Mouse (Mus musculus) embryonic stem cell, embryonic (primary cell): Measurements from ENCODE around the gene Nos1ap.

Source experiments
- CTCF ChIA-PET, 4 experiments: fragments of 300-600 bp in 2 of 4; fragments of 350-600 bp in 2 of 4; sonication (Branson Sonifier 250); formaldehyde crosslinking; loops; one replicate each; lab custom pipeline; 2022; ENCODE audit warnings: inconsistent platforms in 2 of 4; lab: Charles Lee
- POLR2A ChIA-PET, 4 experiments: fragments of 300-600 bp in 2 of 4; fragments of 350-600 bp in 2 of 4; sonication (Branson Sonifier 250); formaldehyde crosslinking; loops; one replicate each; lab custom pipeline; 2022; ENCODE audit warnings: antibody characterized with exemption in 4 of 4, inconsistent platforms in 1 of 4; lab: Charles Lee

Nos1ap gene

DNA sequence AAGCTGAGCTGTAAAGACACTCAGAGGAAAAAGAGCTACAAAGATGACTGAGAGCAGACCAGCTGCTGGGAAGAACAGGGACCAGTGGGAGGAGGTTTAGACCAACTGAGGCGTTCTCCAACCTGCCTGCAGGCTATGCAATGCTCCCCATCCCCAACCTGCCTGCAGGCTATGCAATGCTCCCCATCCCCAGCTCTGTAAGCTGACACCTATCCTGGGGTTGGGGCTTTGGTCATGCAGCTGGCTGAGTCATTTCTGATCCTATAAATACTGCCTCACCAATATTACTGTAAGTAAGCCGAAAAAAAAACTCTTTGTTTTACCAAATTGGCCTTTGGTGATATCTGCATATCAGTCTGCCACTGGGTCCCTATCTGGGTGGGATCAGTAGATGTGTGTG is 172.7 kb downstream of the Nos1ap start:
- ChIA-PET CTCF (no interaction called here), POLR2A (no interaction called here)

DNA sequence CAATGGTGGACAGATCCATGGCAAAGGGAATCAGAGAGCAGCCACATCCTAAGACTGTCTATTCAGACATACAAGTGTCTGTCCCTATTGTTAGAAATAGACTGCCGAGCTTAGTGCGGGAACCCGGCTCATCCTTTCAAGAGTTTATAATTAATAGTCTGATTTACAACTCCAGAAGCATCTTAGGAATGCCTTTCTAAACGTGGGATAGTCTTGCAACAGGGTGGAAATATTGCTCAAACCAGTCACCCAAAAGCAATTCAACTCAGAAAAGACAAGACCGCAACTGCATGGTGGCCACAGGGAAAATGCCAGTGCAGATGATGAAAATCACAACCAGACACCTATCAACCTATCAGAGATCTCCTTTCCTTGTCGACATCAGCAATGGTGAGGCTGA is 173.5 kb downstream of the Nos1ap start:
- POLR2A ChIA-PET = no interaction called here

GRCm38 (mm10) chr1:170415395-170415794 is 174.3 kb downstream of the Nos1ap start:
- ChIA-PET CTCF (no interaction called here), POLR2A (no interaction called here)

More for the DNA sequence above, 173.5 kb downstream of the Nos1ap start:
- CTCF ChIA-PET = interaction anchor here in 1 of 4 experiments (0.6 kb wide), 1 partner anchor 37 kb away, joined by 4 read pairs; no protein-coding TSS in a partner anchor

DNA sequence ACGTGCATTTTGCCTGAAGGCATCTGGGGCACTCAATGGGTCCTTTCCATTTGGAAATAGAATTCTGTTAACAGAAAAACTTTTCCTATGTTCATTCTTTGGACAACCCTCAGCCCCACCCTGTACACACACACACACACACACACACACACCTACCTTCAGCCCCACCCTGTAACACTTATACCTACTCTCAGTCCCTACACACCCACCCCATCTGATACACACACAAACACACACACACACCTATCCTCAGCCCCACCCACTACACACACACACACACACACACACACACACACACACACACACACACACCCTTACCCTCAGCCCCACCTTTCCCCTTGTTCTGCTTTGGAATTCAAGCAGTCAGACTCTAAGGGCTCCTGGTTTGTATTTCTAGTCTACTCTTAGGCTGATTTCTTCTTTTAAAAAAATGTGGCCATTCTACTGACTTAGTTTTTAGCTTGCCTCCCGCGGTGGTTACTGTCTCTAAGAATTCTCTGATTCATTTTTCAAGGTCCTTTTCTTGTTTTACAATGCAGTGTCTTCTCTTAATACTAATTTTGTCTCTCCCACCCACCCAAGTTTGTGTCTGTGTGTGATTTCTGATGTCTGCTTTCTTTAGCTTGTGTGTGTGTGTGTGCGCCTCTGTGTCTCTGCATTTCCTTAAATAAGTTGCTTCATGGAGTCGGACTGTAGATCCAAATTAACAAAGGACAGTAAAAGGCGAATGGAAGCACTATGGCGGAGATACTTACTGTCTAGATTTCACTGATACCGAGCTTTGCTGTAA is 179.1 kb downstream of the Nos1ap start:
- POLR2A ChIA-PET = no interaction called here
- CTCF ChIA-PET = interaction anchor here in 2 of 4 experiments (0.5 to 0.6 kb wide), 2 partner anchors 844 to 991 kb away, joined by 3 to 18 read pairs; no protein-coding TSS in a partner anchor

DNA sequence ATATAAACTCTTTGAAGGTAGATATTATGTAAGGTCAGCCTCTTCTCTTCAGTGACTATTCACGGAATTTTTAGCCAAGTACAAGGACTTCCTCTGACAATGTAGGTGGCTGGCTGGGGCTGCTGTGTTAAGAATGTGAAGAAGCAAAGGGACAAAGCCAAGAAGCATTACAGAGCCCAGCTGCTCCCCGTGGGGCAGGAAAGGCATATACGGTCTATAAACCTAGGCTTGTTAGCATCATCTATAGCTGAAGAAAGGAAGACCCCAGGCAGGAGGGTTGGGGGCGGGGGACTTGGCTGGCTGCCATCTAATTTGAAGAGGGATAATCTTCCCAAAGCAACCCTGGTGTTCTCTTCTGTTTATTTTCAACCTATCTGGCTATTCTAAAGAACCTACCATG is 180.6 kb downstream of the Nos1ap start:
- ChIA-PET CTCF (no interaction called here), POLR2A (interaction anchor here in 1 of 4 experiments (0.6 to 0.9 kb wide), 3 partner anchors 9 to 155 kb away, joined by 3 to 4 read pairs (median 3); no protein-coding TSS in a partner anchor)

DNA sequence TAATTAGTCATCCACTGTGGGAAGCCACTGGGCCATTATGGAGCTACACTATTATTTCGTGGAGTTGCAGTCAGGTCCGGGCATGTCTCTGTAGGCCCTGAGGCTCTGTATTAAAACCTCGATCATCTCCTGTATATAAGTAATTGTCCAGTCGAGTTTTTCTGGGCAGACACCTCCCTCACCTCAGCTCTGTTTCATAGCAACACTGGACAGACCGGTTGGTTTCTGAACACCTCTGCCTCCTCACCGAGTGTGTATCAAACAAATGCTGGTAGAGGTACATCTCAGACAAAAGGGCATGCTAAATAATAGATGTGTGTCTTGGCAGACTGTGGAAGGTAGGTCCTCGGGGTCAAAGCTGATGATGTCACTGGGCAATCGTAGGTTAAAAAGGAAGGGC is 182.7 kb downstream of the Nos1ap start:
- ChIA-PET POLR2A (interaction anchor here in 1 of 4 experiments (0.6 kb wide), 1 partner anchor 225 kb away, joined by 3 read pairs; no protein-coding TSS in a partner anchor), CTCF (no interaction called here)

- ChIA-PET POLR2A (no interaction called here), CTCF (no interaction called here)
Observed at GRCm38 (mm10) chr1:170405152-170405551, 184.5 kb downstream of the Nos1ap start.

DNA sequence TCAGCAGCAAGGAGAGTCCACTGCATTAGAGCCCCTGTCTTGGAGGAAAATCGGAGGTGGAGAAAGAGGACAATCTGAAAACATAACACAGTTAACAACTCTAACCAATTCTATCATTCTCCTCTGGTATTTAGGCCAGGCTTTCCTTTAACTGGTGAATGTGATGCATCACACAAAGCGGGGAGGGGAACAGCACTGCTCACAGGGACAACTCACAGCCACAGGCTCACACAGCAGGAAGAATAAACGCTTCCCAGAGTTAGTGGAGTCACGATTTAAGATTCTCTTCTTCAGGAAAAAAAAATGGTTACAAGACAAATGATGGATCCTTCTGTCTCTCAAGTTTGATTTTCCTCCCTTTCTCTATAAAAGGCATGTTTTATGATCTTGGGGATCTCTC is 187.0 kb downstream of the Nos1ap start:
- ChIA-PET CTCF (no interaction called here), POLR2A (no interaction called here)

- ChIA-PET CTCF (interaction anchor here in 1 of 4 experiments (0.5 kb wide), 1 partner anchor 129 kb away, joined by 3 read pairs; no protein-coding TSS in a partner anchor), POLR2A (no interaction called here)
Observed at GRCm38 (mm10) chr1:170398866-170399265, 190.8 kb downstream of the Nos1ap start.

DNA sequence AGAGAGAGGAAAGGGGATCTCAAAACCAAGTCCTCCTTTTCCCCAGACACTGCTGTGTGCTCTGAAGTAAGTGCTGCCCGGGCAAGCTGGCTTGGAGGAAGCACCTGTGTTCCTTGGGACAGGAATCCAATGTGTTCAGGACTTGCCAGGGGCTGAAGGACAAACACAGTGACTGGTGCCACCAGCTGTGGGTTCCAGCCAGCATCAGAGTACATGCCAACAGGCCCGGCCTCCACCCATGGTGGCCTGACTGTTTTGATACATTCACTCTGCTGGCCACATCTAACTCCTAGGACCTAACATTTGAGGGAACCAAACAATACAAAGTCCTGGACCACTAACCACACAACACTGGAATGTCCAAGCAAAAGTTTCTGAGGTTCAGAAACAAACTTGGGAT is 194.6 kb downstream of the Nos1ap start:
- CTCF ChIA-PET = no interaction called here
- POLR2A ChIA-PET = no interaction called here

DNA sequence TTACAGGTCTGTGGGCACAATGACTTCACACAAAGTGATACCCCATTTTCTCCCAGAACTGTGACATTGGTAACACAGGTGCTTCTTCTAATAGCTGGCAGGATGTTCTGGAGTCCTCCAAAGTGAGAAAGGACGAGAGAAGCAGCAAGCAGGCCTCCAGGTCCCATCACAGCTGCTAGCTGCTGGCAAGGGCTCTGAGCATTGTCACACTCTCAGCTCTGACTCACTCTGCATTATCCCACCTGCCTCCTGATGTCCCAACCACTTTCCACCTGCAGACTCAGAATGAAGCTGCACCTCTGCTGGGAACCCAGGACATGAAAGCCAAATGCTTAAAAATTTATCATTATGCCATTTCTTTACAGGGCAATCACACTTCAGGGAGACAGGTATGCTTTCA is 195.0 kb downstream of the Nos1ap start:
- POLR2A ChIA-PET = no interaction called here
- CTCF ChIA-PET = no interaction called here

DNA sequence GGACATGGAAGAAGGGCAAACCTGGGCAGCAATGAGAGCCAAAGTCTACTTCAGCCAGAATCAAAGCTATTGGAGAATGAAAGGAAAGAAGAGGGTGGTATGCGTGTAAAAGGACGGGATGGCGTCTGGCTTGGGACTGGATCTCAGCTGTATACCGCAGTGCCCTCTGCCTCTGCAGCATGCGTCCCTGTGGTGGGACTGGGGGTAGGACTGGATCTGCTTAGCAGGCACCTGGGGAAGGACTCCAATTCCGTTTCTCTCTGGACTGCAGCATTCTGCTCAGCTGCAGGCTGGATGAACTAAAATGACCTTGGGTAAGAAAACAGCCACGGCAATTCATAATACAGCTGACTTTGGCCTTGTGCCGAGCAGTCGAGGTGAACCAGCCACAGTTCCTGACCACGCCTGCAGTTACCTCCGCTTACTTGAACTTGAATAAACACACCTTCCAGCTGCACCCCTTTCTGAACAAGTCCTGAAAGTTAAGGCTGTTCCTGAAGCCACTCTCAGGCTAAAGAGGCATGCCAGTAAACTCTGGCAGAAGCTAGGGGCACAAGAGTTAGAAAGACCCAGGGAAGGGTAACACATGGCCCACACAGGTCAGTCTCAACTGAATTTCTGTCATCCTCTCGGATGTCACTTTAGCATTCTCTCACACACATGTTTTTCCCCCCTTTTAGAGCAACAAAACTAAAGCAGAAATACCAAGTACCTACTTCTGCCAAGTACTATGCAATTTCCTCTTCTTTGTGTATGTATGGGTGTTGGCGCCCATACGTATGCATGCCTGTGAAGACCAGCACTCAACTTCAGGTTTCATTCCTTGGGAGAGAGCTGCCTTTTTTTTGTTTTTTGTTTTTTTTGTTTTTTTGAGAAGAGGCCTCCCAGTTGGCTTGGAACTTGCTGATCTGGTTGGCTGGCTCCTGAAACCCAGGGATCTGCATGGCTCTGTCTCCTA is 196.6 kb downstream of the Nos1ap start:
- ChIA-PET POLR2A (no interaction called here), CTCF (interaction anchor here in 1 of 4 experiments (1.1 kb wide), 1 partner anchor 220 kb away, joined by 3 read pairs; no protein-coding TSS in a partner anchor)

DNA sequence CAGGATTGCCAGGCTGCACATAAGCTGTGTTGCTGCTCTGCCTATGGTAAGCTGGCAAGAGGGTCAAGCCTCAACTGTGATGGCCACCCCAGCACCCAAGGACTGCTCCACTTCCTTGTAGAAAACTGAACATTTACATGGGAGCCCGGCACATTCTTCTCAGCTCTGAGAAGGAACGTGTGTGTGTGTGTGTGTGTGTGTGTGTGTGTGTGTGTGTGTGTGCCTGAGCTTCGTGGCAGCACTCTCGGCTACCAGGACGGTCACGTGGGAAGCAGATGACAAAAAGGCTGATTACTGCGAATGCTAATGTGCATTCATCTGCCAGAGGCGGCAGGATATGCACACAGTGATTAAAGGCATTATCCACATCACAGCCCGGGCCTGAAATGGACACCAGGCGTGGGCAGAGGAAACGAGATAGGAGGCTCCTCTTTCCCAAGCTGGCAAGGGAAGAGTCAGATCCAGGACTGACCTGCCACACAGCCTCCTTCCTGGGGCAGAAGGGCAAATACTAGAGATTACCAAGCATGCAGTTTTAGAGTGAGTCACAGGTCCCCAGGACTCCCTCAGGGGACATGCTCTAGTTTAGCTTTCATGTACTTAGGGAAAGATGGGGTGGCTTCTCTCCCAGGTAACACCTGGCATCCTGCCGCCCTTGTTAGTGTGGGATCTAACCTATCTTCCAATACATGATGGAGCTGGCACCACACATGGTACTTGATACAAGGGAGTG is 202.3 kb downstream of the Nos1ap start:
- CTCF ChIA-PET = no interaction called here
- POLR2A ChIA-PET = no interaction called here

DNA sequence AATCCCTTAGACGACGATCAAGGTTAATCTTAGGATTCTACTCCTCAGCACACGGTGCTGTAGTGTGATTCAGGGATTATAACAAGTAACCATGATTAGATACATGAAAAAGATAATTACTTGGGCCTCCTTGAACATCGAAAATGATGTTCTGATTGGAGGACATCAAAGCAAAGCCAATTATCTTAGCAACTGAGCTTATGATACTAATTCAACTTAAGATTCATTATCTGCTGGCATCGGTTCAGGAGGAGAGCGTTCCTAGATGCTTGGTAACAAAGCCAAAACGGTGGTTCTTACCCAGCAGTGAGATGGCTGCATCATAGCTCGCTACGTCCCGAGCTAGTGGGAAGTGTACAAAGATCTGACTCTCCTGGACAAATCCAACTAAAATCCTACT is 204.2 kb downstream of the Nos1ap start:
- ChIA-PET POLR2A (no interaction called here), CTCF (no interaction called here)

DNA sequence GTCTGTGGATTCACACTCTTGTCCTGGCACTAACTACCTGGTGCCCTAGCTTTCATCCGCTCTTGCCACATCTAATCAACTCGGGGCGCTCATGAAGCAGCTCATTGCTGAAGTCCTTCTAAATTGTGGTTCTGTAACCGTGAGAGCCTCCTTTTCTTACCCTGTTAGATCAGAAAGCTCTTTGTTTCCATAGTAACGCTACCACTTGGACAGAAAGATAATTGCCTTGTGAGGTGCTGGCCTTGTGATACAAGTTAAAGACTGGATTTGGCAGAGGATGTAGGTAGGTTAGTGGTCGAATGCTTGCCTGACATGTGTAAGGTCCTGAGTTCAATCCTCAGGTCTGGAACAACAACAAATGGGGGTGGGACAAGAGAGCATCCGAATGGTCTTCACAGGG is 206.1 kb downstream of the Nos1ap start:
- CTCF ChIA-PET = no interaction called here
- POLR2A ChIA-PET = no interaction called here

- POLR2A ChIA-PET = no interaction called here
- CTCF ChIA-PET = no interaction called here
Observed at GRCm38 (mm10) chr1:170381457-170381856, 208.2 kb downstream of the Nos1ap start.

GRCm38 (mm10) chr1:170380505-170380904 is 209.2 kb downstream of the Nos1ap start:
- CTCF ChIA-PET = interaction anchor here in 1 of 4 experiments (0.5 kb wide), 1 partner anchor 9 kb away, joined by 4 read pairs; no protein-coding TSS in a partner anchor
- POLR2A ChIA-PET = no interaction called here

DNA sequence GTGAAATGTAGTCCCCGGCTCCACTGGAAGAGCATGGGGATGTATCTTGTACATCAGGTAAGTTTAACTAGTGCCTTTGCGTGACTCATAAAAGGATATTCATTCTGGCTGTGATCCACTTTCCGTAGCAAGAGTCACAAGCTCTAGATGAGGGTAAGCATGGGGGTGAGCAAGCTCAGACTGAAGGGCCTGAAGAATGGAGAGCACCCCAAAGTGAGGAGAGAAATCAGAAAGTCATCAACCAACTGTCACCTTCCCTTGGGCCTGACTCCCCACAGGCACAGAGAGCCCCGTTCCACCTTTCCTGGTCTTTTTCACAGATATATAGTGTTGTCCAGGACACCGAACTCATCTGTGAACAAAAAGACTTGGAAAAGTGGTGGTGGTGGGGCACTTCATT is 213.9 kb downstream of the Nos1ap start:
- ChIA-PET POLR2A (no interaction called here), CTCF (no interaction called here)

GRCm38 (mm10) chr1:170373750-170374149 is 215.9 kb downstream of the Nos1ap start:
- ChIA-PET POLR2A (no interaction called here), CTCF (no interaction called here)
